Mouse (Mus musculus) lung, postnatal 0 days (tissue): ENCODE measurements around the gene Kcnd3.

ENCODE experiments used
- CTCF ChIP-seq: IDR thresholded peaks from 2 replicates; pipeline ENCODE4 v1.5.1; 2016; ENCODE audit warnings: antibody characterized with exemption, mild to moderate bottlenecking
- EP300 ChIP-seq: IDR thresholded peaks from 2 replicates; pipeline ENCODE4 v1.6.1; 2016; ENCODE audit warnings: antibody characterized with exemption, mild to moderate bottlenecking, control low read depth

- TF ChIP-seq CTCF (no peak), EP300 (no peak)
Measured at GRCm38 (mm10) chr3:105548074-105548771, 96.1 kb downstream of the Kcnd3 start.
